In genomic region chr13:93091176-93091575, GRCm38 (mm10) we compare ENCODE assay signal across 23 mouse cellular contexts.
"Had no signal": no experiment of that assay in that cellular context is flagged by ENCODE, and none has a peak within 500 bp of the region (broad histone marks: within the 10 kb centered on the region; RNA-seq: fewer than 3 reads in every experiment).

No protein-coding gene starts in this region.

- ATAC-seq: hindbrain, embryonic 16.5 days; inflammation-experienced regulatory T-cells, adult 6 months; intestine, postnatal 0 days; liver, postnatal 0 days had no signal

- H3K4me2 ChIP-seq: heart, embryonic 13.5 days; heart, embryonic 15.5 days; hindbrain, embryonic 12.5 days; hindbrain, embryonic 14.5 days; limb, embryonic 12.5 days; liver, embryonic 11.5 days; liver, embryonic 13.5 days; liver, embryonic 15.5 days had no signal

- H3K4me3 ChIP-seq: heart, adult 2 months; heart, embryonic 10.5 days; heart, embryonic 13.5 days; heart, embryonic 15.5 days; hindbrain, embryonic 10.5 days; hindbrain, embryonic 12.5 days; layer of hippocampus, adult 2 months; limb, embryonic 10.5 days; limb, embryonic 12.5 days; liver, embryonic 13.5 days; liver, embryonic 15.5 days had no signal

- H3K36me3 ChIP-seq: hindbrain, embryonic 10.5 days; hindbrain, embryonic 12.5 days; limb, embryonic 10.5 days; limb, embryonic 12.5 days; liver, embryonic 13.5 days; liver, embryonic 15.5 days had no signal

- DNase-seq: heart, adult 2 months; kidney, adult 18-20 months; kidney, adult 8-10 months; kidney, postnatal 10 days; kidney, postnatal 25 days; kidney, postnatal 4 days; liver; liver, embryonic 13.5 days; liver, postnatal 0 days had no signal

- H3K4me1 ChIP-seq: hindbrain, embryonic 10.5 days; hindbrain, embryonic 12.5 days; limb, embryonic 10.5 days; limb, embryonic 12.5 days; liver, embryonic 13.5 days; liver, embryonic 15.5 days had no signal

- H3K27me3 ChIP-seq: heart, embryonic 13.5 days; heart, embryonic 15.5 days; hindbrain, embryonic 12.5 days; limb, embryonic 12.5 days; liver, embryonic 13.5 days; liver, embryonic 15.5 days had no signal

- H3K9ac ChIP-seq: heart, embryonic 13.5 days; heart, embryonic 15.5 days; hindbrain, embryonic 12.5 days; hindbrain, embryonic 14.5 days; limb, embryonic 12.5 days; liver, embryonic 13.5 days; liver, embryonic 15.5 days; liver, postnatal 0 days had no signal

- H3K27ac ChIP-seq: heart, adult 2 months; heart, embryonic 10.5 days; heart, embryonic 13.5 days; heart, embryonic 15.5 days; hindbrain, embryonic 10.5 days; hindbrain, embryonic 12.5 days; hindbrain, embryonic 14.5 days; limb, embryonic 10.5 days; limb, embryonic 12.5 days; liver, embryonic 13.5 days; liver, embryonic 15.5 days had no signal

- H3K9me3 ChIP-seq: heart, embryonic 10.5 days; heart, embryonic 13.5 days; heart, embryonic 15.5 days; hindbrain, embryonic 10.5 days; hindbrain, embryonic 12.5 days; limb, embryonic 10.5 days; limb, embryonic 12.5 days; liver, embryonic 13.5 days; liver, embryonic 15.5 days had no signal
